Mouse (Mus musculus) testis, postnatal 14 days (tissue): Measurements from ENCODE around the gene Gstm3.
"Not testable (repeated sequence)": the region's sequence is repeated elsewhere in the genome, so short reads cannot be mapped to it uniquely, and the experiment has no call there.

Experiments
- DNase-seq: peaks from one replicate; pipeline ENCODE4 v3.0.0; 2021; ENCODE audit warnings: low spot score

The Gstm3 gene

GRCm38 (mm10) chr3:107968724-107969395 lies at the start of gene Gstm3:
Gene Gstm3 (minus strand): TSS chr3:107969283.
- no peak for DNase-seq

GRCm38 (mm10) chr3:108018190-108018820 lies 49.2 kb upstream of the Gstm3 start:
- DNase-seq = no peak

GRCm38 (mm10) chr3:108017473-108018189 lies 48.5 kb upstream of the Gstm3 start, which contains the start of gene Gstm1:
Gene Gstm1 (minus strand): TSS chr3:108017973.
- peak; percentile 92 for DNase-seq

GRCm38 (mm10) chr3:108016468-108016867 lies 47.4 kb upstream of the Gstm3 start:
- DNase-seq = not testable (repeated sequence)

- DNase-seq = no peak
These were observed 45.9 kb upstream of the Gstm3 start for GRCm38 (mm10) chr3:108014974-108015346.

GRCm38 (mm10) chr3:108014098-108014973 lies 45.3 kb upstream of the Gstm3 start:
- no peak for DNase-seq

- DNase-seq = no peak
These were observed 44.3 kb upstream of the Gstm3 start for GRCm38 (mm10) chr3:108013331-108013871.

- DNase-seq = no peak
These were observed 42.5 kb upstream of the Gstm3 start for GRCm38 (mm10) chr3:108011558-108011957.

GRCm38 (mm10) chr3:108010286-108010685 lies 41.2 kb upstream of the Gstm3 start:
- no peak for DNase-seq

GRCm38 (mm10) chr3:108002021-108002420 lies 32.9 kb upstream of the Gstm3 start:
- DNase-seq = no peak

- no peak for DNase-seq
These were observed 30.4 kb upstream of the Gstm3 start for GRCm38 (mm10) chr3:107999491-107999890.

GRCm38 (mm10) chr3:107998591-107998990 lies 29.5 kb upstream of the Gstm3 start:
- DNase-seq = peak; percentile 82

- DNase-seq = no peak
These were observed 27.5 kb upstream of the Gstm3 start for GRCm38 (mm10) chr3:107996576-107996975.

- DNase-seq = not testable (repeated sequence)
These were observed 26.9 kb upstream of the Gstm3 start for GRCm38 (mm10) chr3:107995974-107996373.

GRCm38 (mm10) chr3:107986041-107986562 lies 17.0 kb upstream of the Gstm3 start, which contains the start of gene Gstm2:
Gene Gstm2 (minus strand): TSS chr3:107986453.
- DNase-seq = peak; percentile 77

- DNase-seq = not testable (repeated sequence)
These were observed 16.1 kb upstream of the Gstm3 start for GRCm38 (mm10) chr3:107985141-107985540.

- DNase-seq = no peak
These were observed 15.4 kb upstream of the Gstm3 start for GRCm38 (mm10) chr3:107984471-107984870.

- DNase-seq = no peak
These were observed 14.7 kb upstream of the Gstm3 start for GRCm38 (mm10) chr3:107983771-107984170.

- peak; percentile 86 for DNase-seq
These were observed 13.6 kb upstream of the Gstm3 start for GRCm38 (mm10) chr3:107982726-107983125.

GRCm38 (mm10) chr3:107981261-107981660 lies 12.2 kb upstream of the Gstm3 start:
- no peak for DNase-seq

- DNase-seq = no peak
These were observed 8.6 kb upstream of the Gstm3 start for GRCm38 (mm10) chr3:107977691-107978090.
